Mouse (Mus musculus) kidney, adult 8-10 months (tissue): ENCODE measurements around the gene Htra3.

Experiments
- DNase-seq, 2 experiments: peaks; one replicate each; pipeline ENCODE4 v3.0.0; 2022

The Htra3 gene

DNA sequence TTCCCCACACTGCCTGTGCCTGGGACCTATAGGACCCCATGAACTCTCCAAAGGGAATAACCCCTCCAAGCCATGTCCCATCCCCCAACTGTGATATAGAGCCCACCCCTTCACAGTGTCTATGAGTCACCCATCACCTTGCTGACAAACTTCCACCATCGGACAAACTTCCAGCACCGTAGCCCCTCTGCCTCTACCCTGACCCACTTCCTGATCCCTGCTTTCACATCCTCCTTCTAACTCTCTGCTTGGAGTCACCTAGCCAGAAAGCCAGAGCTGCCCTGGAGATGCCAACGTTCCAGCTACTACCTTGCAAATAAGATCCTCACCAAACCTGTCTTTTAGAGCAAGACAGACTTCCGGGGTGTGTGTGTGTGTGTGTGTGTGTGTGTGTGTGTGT is 14.1 kb upstream of the Htra3 start:
- no peak for DNase-seq

DNA sequence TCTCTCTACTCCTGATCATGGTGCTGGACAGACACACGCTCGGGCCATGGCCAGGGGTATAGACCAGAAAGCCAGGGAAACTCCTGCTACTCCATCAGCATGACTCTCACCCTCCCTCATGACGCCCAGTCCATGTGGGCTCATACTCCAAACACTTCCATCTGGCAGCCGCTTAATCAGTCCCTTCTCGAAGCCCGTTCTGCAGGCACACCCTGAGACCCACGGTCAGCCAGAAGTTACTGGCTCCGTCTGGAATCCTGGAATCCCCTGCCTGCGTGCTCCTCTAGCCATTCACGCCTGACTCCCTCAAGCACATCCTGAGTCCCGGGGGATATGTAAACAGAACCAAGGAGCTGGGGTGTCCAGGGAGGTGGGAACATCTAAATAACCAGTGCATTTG is 11.7 kb upstream of the Htra3 start:
- DNase-seq = no peak

DNA sequence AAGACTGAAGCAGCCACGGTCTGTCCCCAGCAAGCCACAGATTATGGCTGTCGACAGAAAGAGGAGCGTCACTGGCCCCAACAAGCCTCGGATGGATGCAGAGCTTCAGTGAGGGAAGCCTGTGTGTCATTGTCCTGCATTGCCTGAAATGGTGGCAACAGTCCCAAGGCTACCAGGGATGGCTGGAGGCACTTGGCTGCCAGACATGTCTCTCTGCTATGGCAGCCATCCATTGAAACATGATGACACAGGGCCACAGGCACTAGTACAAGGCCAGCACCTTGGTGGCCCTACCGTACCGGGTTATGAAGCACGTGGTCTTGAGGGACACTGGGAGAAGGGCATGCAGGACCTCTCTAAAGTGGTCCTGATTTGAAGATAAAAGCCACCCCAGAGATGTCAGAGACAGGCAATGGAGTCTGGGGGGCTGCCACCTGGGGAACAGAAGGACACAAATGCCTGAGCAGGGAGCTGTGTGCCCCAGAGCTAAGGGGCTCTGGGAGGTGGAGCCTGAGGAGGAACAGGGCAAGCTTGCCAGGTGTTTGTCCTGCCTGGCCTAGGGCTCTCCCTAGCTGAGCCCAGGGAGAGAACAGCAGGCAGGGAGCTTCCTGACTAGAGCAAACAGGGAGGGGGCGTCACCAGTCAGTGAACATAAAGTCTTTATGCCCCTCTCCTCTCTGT is 11.0 kb upstream of the Htra3 start:
- no peak for DNase-seq

DNA sequence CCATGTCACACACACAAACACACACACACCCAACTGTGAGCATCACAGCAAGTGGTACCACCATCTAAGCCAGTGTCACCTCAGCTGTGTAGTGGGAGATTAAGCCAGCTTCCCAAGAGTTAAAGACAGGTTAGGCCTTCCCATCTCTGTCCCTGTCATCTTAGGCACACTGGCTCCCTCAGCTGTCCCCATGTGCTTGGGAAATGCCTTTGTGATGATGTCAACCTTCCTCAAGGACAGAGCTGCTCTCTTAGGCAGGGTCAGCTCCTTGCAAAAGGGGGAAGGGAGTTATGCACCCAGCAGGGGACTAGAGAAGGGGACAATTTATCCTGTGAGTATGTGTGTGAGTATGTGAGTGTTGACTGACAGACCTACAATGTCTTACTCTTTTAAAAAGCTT is 9.8 kb upstream of the Htra3 start:
- no peak for DNase-seq

DNA sequence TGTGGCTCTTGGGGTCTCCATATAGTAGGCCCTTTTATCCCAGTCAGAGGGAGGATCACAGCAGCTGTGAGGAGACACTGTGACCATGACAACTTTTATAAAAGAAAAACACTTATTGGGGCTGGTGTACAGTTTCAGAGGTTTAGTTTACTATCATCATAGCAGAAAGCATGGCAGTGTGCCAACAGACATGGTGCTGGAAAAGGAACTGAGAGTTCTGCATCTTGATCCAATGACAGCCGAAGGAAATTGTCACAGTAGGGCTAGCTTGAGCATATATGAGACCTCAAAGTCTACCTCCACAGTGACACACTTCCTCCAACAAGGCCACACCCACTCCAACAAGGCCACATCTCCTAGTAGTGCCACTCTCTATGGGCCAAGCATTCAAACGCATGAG is 9.3 kb upstream of the Htra3 start:
- DNase-seq = no peak

DNA sequence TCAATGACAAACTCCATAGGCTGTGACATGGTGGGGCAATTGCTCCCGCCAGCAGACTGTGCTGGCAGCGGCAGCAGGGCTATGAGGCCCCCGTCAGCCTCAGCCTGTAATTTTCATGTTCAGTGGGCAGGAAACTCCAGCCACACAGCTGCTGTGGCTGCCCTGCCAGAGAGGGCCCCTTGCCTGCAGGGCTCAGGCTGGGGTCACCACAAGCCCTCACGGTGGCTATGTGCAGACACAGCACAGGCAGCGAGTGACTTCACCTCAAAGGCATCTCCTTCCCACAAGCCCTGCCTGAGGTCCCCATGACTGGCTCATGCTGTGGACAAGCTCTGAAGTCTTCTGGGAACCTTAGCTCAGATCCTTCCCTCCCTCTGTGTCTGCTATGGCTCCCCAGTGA is 7.5 kb upstream of the Htra3 start:
- no peak for DNase-seq

DNA sequence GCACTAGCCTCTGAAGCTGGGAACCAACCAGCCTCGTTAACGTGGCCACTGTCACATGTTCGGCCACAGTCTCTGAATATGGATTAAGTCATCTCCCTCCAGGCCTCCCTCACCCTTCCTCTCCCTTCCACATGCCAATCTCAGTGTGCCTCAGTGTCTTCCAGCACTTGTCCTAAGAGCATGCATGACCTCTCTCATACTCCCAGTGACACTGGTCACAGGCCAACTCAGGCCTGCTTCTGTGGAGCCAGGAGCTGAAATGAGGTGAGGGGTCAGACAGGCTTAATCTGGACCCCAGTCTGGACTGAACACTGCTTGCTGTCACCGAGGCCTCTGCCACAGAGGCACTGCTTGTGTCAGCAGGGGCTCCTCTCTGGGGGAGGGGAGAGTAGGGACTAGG is 6.8 kb upstream of the Htra3 start:
- DNase-seq = no peak

DNA sequence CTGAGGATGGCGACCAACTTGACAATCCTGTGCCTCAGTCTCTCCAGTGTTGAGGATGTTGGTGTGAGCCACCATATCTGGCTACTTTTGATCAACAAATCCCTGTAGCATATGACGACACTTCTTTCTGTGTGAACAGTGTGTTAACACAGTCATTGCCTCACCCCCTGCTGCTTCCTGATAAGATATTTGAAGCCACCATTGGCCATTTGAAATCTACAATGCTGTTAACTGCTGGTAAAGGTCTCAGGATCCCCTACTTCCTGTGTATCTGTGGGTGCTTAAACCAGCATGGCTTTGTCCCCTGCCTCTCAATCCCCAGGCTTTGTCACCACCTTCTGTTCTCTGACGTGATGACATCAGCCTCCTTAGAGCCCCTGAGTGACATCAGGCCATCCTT is 5.5 kb upstream of the Htra3 start:
- DNase-seq = no peak

DNA sequence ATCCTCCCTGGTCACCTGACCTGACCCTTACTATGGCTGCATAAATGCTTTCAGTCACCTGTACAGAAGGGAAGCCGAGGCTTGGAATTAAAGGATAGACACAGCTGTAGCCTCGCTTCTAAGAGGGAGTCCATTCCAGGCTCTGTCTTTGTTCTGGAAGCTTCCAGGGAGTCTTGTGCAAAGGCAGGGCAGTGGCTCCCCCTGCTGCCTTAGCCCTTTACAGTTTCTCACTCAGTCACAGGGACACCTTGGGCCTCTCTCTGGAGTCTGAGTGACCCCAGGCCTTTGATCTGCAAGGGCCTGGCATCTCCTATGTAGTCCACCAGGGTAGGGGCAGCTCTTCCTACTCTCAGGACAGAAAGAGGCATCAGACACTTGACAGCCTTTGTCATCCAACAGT is 1.4 kb upstream of the Htra3 start:
- DNase-seq = peak in 1 of 2 experiments; percentile 65

DNA sequence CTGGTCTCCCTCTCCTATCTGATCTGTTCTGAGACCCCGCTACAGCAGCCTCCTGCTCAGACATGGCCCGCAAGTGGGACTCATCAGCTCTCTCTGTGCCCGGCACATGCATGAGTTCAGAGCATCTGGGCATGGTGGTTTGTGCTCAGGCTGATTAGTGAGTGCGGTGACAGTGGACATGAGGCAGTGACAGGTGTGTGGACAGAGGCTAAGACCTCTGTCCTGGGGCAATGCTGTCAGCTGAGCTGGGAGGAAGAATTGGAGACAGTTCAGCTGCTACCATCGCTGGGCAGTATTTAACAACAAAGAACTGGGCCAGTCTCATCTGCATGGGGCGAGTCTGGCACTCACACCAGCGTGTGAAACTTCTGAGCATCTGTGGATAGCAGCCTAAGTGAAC is 2.6 kb downstream of the Htra3 start:
- DNase-seq = no peak

DNA sequence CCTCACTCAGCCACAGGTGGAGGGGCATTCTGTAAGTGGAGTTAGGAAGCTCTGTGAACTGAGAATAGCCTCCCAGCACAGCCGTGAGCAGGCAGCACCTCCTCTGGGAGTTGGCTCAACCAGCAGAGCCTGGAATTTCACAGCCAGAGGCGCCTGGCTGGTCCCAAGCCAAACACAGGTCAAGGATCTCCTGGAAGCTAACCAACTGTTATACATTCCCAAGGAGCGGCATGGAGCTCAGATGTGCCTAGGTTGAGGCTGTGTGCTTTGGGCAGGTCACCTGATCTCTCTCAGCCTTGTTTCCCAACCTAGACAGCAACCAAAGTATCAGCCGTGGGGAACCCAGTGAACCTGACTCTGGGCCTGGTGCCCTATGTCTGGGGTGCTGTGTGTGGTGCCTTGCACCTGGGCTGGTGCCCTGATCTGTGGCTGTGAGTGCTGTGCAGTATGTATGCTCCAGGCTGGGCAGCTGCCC is 5.5 kb downstream of the Htra3 start:
- peak; percentile 96 for DNase-seq

DNA sequence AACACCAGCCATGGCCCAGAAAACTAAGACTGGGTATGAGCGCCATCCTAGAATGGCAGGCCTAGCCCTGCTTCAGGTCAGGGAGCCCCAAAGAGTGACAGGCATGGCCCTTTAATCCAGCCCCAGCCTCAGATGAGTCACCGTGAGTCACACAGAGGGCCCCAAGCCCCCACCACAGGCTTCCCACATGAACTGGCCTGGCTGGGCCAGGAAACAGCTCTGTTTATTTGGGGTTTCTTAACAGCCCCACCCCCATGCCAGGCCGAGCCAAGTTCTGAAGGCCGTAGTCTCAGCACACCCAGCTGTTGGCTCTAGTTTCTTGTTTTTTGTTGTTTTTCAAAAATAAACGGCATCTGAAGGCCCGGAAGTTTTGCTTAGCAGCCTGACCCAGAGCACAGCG is 6.5 kb downstream of the Htra3 start:
- DNase-seq = peak; percentile 77 to 84

DNA sequence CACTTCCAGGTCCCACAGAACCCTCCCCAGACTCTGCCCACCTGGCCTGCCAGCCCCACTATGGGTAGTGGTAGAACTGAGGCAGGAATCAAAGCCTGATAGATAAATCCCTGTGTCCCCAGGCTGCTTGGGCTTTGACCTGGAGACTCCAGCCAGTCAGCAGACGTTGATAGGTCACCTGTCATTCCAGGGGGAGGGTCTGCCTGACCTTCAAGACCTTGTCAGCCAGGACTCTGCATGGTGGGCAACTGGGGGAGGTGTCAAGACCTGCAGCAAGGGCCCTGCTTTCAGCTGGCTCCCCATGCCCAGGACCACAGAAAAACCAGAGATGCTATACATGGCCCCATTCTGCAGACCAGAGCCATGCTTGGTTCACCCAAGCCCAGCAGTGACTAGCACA is 7.0 kb downstream of the Htra3 start:
- DNase-seq = no peak

DNA sequence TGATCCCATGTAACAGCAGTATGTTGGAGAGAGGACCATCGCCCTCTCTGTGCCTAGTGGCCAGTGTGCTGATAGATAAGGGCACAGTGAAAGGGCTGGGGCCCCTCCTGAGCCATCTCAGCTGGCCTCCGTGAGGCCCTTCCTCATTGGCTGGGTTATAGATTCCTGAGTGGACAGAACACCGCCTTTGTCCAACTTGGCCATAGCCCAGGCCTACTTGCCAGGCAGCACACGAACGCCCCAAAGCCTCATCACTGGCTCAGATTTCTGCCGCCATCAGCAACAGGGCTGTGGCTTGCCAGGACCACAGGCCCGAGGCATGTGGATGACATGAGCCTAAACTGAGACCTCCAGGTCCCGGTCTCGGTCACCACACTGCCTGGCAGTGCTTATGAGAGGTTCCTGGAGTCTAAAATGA is 8.1 kb downstream of the Htra3 start:
- DNase-seq = peak; percentile 52 to 57

DNA sequence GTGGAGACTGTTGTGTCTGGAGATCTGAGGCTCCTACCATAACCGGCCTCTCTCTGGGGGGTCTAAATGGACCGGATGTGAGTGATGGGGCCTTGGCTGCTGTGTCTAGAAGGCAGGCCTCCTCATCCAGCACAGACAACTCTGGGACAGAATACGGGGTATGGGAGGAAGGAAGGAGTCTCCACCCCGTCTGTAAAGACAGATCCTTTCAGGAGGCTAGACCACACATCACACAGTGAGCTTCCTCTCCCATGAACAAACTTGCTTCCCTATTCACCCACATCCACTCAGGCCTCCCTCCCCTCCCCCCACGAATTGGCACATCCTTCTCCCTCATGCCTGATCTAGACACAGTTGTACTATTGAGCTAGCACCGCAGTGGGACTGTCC is 9.2 kb downstream of the Htra3 start:
- DNase-seq = no peak

DNA sequence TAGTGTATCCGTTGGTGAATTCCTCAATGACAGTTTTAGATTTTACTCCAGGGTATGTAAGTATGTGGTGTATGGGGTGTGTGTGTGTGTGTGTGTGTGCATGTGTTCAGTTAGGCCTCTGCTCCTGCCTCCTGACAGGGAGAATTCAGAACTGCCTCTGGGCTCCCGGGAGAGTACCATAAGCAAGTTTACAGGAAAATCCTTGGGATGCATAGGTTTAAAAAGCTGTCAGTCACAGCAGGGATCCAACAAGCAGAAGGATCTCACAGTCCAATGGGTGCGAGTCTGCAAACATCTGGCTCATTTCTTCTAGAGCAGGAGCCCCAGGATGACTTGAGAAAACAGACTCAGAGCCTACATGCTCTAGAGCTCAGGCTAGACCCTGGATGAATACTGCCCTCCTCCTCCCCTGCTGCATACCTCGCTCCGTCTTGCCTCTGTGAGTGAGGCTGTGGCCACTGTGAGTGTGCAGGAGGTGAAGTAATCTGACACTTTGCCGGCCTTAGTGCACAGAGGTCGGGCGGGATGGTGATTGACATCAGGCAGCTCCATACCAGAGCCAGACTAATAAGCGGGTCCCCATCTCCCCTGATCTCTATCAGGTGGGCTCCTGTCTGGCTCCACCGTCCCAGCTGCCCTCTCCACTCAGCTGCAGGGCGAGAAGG is 9.7 kb downstream of the Htra3 start:
- no peak for DNase-seq

DNA sequence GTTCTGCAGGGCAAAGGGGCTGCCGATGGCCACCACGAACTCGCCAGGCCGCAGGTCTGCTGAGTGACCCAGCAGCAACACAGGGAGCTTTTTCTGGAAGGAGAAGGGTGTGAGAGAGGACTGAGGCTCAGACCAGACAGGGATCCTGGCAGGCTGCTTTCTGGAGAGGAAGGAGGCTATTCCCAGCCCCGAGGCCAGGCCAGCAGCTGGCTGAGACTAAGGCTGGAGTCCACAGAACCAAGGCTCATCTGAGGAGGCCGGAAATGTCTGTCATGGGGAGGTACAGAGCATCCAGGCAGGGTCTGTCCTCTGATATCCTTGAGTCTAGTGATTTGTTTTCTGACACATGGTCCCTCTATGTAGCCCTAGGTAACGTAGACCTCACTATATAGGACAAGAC is 13.4 kb downstream of the Htra3 start:
- DNase-seq = no peak

DNA sequence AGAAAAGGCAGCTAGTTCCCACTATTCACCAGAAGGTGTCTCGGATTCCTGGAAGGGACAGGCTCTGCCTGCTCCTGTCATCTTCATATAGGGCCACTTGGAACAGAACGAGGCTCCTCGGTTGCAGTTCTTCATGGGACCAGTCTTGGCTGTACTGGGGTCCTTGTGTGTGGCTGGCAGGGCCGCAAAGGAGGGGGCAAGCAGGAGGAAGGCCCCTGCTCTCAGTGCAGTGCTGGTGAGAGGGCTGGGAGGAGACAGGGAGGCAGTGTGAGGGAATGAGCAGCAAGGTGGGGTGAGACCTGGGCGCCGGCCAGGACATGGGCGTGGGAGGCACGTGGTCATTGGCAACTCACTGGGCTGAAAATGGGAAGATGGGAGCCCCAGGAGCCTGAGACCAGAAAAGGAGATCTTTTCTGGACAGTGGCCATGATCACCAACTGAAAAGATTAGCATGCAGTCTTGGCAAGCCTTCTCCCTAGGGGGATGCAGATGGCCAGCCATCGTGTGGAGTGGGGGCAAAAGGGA is 17.5 kb downstream of the Htra3 start:
- no peak for DNase-seq

DNA sequence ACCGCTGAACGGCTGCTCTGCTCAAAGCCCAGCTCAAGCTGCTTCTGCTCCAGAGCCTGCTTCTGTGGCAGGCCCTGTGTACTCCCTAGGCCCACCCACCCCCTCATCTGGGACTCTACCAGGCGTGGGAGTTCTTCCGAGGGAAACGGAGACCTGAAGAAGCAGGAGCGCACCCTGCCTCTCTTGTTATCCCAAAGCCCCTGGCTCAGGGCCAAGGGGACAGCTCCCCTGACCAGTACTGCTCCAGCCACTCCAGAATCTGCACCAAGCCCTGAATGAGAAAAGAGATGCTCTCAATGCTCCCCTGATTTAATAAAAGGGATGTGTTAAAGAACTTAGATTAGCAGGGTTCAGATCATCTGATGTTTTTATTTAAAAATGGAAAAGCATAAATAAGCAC is 18.4 kb downstream of the Htra3 start:
- DNase-seq = no peak

DNA sequence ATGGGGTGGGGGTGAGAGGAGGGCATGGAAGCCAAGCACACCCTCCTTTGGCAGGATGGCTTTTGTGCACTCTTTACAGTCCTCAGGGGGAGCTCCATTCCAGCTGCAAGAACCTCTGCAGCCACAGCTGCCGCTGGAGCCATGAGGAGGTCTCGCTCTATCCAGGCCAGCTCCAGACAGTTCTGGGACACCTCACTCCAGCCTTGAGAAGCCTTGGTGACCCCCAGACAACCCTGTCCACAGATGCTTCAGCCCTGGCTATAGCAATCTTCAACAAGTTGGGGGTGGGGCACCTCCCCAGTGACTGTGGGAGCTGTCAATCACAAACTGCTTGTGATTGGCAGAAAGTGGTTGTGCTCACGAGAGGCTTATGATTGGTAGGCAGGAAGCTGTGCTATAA is 20.1 kb downstream of the Htra3 start:
- no peak for DNase-seq

DNA sequence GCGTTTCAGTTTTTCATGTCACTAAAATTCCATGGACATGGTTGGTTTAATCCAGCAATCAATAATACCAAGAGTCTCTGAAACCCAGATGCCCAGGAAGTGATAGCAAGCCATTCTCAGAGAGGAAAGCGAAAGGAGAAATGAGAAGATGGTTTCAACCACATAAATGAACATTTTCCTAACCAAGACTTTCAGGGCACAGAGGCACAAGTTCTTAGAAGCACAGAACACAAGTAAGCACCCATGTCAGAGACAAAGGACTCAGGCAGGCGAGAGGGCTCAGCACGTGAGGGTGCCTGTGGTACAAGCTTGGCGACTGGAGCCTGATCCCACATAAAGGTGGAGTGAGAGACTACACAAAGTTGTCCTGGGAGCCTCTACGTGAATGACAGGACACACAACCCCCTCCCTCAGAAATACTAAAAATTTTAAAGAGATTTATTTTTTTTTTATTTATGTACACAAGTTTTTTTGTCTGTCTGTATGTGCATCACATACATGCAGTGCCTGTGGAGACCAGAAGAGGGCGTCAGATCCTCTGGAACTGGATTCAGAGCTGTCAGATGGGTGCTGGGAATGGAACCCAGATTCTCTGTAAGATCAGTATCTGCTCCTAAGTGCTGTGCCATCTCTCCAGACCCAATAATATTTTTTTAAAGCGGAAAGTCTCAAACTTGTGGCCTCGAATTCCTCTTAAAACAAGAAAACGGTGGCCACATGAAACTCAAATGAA is 23.7 kb downstream of the Htra3 start:
- no peak for DNase-seq

DNA sequence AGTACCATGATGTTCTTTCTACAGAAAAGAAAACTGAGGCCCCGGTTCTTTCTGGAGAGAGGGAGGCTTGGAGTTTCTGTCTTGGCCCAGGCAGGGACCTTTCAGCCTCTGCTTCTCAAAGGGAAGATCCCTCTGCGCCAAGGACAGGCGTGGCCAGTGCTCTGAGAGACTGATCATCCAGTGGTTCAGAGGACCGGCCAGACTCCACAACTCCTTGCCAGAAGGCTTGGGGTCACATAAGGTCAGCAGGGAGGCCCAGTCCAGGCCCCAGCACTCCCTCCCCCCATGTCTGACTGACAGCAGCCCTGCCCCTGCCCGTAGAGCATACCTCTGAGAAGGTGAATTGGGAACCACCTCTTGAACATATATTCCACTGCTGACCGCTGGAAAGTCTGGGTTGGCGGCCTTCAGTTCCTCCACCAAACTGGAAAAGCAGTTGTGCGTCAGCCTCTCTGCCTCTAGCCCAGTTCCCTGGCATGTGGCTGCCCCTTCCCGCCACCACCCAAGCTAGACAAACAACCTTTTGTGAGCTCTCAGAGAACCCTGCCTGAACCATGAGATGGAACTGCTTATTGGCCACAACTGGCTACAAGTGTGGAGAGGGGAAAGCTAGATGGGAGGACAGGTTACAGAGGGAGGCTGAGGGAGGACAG is 25.7 kb downstream of the Htra3 start:
- DNase-seq = no peak

DNA sequence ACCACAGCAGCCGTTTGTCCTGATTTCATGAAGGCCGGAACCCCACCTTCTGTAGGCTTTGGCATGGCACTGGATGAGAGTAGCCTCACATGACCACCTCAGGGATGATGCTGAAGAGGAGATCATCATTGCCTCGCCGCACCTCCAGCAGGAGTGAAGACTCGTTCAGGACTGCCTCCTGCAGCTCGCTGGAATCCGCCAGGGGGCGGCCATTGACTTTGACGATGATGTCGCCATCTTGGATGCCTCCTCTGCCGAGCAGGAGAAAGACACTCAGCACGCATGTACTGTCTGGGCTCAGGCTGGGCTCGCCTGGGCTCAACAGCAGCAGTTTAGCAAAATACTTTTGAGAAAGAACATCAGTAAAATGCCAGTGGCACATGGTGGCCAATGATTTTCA is 26.7 kb downstream of the Htra3 start:
- DNase-seq = no peak

DNA sequence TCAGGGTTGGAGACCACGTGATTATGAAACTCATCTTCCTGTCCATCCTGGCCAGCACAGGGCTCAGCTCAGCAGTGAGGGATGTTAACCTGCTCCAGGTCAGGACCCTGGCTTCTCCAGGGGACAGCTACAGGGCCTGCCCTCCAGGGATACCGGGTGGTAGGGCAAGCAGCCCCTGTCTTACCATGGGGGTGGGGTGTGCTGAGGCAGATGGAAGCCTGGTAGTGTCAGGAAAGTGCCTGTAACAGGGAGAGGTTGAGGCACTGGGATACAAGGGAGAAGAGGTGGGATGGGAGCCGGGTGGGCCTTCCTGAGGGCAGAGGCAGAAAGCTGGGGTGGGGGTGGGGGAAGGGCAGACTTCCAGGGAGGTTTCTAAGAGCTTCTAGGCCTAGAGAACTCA is 27.3 kb downstream of the Htra3 start:
- DNase-seq = no peak
